Mouse (Mus musculus): ENCODE measurements at regions not wholly inside any gene's neighbourhood (a gene's known extent, or its start where the extent isn't known, plus 50 kb on each side); places are given as distances from the start of the nearest gene placed in this dataset.

DNA sequence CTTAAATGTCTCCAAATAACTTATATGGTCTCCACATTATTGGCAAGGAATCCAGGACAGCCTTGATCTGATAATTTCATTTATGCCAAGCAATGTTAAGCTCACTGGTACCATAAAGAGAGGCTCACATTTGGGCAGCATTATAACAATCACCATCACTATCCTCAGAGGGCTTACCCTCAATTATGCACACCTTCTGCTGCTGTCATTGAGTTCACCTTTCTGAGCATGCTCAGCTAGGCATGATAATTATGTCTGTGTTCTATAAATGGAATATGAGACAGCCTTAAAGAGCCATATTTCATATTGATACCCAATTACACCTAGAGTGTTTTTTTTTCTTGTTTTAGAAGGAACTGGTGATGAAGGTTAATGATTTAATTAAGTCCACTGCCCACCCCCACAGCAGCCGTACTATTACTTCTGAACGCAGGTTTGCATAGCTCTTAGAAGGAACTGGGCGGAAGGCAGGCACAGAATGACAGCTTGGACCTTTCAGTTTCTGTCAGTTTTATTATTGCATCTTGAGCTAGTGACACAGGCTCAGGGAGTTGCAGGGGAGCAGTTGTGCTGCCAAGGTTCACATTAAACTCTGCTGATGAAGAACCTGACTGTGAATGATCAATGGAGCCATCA is 424.0 kb upstream of the Sphkap start:
- DNase-seq, result no peak

DNA sequence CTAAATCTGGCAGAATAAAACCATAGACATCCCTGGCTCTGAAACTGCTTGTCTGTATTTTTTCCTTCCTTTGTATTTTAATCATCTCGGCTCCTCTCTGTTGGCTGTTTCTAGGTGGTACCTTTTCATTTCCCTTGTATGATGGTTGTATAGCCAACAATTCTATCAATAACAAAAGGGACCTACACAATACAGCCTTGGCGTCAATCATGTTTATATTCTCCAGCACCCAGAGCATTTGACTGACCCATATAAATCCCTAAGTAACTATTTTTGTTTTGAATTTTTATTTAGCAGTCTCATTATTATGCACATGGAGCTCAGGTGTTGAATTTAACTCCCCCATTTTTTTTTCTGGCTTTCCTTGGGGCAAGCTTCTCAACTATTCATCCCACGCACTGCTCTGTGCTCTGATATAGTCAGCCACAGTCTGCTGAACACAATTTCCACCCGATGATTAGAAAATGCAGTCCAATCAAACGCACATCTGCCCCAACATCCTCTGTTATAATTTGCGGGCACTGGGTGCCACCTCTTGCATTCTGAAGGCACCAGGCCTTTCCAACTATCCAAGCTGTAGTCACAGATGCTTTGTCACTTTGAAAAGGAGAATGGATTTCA is 422.1 kb upstream of the Sphkap start:
- DNase-seq, result no peak

DNA sequence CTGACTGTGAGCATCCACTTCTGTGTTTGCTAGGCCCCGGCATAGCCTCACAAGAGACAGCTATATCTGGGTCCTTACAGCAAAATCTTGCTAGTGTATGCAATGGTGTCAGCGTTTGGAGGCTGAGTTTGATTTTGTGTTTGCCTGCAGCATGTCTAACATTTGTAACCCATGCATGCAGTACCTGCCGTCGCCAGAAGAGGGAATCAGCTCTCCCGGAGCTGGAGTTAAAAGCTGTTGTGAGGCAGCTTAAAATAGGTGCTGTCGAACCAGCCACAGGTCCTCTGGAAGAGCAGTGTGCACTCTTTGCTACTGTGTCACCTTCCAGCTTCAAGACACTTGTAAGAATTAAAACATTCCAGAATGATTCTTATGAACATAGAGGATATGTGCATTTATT is 403.2 kb upstream of the Sphkap start:
- peak in 1 of 2 experiments; percentile 13 for DNase-seq

DNA sequence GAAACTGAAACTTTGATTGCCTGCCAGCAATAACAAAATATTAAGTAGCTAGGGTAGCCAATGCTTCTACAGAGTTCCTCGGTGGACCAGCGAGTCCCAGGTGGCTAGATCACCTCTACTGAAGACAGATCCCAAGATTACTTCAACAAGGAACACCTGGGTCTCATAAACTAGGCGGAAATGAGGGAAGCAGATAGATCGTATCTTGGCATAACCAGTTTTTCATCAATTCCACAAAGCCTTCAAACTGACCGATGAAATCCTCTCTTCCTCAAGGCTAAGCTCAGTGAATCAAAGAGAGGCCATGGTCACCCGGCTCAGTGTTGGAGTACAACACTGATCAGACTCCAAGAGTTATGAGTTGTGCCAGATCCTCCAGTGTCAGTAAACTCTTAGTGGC is 400.4 kb upstream of the Sphkap start:
- no peak for DNase-seq

DNA sequence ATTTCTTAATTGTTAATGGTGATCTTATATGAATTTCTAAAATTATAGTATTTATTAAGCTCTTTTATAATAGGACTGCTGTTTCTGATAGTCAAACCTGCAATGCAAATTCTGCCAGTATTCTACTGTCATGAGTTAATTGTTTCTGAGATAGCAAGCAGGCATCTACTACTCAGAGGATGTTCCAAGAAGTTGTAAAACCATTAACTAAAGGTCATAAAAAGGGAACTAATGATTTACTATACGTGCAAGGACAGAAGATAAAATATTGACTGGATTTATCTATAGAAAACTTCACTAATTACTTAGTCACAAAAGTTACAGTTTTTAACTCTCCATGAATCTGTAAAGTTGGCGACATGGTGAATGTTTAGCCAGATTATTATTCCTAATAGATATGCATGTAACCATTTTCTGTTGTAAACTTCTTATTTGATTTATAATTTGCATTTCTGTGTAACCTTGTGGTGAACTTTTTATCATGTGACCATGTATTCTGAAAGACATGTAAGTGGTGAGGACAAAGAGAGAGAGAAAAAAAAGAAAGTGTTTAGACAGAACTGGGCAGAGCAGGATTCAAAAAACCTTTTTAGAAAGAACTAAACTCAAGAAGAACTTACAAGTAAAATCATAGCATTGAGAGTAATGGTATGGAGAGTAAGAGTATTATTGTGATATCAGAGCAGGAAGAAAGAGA is 395.5 kb upstream of the Sphkap start:
- no peak for DNase-seq

DNA sequence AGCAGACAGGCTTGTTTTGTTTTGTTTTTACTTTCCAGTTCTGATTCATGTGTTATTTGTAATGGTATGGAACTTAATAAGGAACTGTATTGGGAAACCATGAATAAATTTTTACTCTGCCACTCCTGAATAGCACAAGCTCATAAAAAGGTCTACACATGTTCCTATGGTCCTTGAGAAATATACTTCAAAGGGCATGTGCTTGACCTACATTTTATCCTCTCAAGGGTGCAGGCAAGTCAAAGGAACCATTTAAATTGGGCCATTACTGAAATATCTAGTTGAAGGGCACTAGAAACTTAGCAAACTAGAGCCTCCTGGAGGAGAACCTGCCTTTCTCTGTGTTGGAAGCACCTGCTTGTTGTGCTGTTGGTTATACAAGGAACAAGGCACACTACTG is 393.8 kb upstream of the Sphkap start:
- no peak for DNase-seq

DNA sequence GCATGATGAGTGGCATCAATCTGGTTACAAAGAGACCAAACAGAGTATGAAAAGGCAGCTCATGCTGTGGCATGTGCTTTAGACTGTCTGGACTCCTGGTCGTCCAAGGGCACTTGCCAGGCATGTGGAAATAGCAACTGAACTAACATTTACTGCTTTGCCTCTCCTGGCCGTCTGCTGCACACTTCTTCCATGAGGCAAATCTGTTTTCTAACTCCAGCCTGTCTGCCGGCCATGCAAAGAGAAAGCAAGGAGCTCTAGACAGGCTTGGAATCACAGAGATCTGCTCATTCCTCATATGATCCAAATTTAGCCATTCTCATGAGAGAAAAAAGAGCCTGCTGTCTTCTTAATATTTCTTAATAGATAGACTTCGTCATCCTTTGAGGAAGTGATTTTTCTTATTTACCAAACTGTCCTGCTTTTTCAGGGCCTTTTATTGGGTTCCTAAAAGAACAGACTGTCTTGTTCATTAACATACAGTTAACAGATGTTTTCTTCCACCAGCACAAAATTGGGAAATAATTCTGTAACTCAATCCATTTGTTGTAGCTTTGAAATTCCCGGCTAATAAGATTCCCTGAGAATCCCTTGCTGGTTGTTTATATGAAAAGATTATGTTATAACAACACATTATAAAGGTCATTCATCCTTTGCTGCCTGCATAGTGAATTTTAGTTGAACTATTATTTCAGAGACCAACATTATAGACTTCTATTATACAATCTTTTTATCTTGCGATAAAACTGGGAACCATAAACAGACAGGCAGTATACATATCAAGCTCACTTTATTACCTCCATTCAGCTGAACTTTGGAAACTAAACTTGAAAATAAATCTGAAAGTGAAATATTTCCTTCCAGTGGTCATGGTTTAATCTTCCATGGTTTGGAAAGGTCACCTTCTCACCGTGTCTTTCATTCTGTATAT is 389.2 kb upstream of the Sphkap start:
- no peak for DNase-seq

DNA sequence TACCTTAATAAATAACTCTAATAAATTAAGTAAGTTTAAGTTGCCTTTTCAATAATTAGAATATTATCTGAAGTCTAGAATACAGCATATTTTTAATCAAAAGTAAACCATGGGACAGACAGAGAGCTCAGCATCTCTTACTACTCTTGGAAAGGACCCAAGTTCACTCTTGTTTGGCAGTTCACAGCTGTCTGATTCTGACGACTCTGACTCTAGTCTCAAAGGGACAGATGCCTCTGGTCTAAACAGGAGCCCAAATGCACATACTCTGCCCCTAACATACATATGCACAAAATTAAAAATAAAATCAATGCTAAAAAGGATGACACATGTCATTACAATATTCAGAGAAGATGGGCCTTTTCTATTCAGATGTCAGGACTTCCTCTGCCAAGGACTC is 369.2 kb upstream of the Sphkap start:
- DNase-seq, result no peak

DNA sequence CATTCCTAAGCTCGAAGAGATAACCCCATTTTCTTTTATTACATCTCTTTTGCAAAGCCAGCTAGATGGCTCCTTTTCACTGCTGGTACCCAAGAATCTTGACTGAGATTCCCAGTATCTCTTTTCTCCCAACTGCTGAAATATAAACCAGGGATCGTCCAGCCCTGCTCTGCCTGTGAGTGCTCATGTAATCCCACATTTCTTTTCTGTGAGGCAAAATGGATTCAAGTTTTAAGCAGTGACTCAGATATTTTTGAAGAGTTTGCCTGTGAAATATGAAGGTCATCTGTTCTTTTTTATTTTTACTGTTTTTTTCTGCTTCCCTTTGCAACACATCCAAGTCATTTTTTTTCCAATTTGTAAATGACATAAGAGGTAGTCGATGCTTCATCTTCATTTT is 363.2 kb upstream of the Sphkap start:
- no peak for DNase-seq

DNA sequence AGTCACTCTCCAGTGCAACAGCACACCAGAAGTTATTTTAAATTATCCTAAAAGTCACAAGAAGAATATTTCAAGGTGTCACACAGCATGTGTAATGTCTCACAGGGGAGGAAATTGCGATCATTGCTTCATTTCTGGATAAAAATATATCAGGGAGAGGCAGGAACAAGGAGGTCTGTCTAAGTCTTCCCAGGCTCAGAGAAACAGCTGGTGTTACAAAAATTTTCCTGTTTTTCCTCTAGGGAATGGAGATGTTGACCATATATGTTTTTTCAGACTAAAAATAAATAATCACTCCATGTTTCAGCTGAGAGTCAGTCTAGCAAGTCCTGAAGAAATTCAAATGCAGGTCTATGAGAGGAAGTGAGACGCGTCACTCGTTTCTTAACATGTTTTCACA is 353.5 kb upstream of the Sphkap start:
- no peak for DNase-seq

DNA sequence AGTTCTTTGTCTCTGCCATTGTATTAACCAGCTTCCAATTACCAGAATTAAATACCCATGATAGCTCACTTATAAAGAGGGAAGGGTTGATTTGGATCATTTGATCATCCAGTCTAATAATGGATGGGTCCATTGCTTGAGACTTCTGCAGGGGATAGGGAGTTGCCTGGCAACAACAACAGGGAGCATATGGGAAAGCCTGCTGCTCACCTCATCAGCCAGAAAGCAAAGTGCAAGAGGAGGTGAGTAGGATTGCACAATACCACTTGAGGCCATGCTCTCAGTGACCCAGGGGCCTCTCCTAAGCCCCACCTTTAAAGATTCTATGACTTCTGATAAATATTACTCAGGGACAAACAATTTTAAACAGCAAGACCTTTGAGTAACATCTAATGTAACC is 348.9 kb upstream of the Sphkap start:
- no peak for DNase-seq

DNA sequence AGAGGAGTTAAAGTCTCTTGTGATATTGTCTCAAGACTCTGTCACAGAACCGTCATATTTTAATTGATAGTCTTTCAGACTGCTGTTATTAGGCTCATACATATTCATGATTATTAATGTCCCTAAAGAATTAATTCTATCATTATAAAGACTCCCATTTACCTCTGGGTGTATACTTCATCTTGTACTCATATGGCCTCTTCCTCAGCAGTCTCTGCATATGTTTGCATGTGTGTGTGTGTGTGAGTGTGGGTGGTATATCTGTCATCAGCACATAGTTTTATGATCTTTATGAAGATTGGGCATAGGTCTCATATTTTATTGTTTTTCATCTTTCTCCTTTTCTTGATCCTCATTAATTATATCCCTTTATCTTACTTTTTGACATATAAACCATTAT is 347.3 kb upstream of the Sphkap start:
- no peak for DNase-seq

DNA sequence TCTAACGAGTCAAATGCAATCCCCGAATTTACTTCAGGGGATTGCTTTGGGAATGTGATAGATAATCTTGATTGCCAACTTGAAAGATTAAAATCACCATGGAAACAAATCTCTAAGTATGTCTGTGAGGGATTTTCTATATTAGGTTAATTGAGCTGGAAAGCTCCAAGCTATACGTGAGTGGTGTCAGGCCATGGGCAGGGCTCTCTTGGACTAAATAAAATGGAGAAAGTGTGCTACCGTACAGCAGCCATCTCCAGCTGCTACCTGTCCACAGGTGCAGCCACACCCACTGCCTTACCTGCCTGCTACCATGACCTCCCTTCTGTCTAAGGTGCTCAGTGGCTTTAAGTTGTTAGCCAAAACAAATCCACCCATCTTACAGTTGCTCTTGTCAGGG is 345.0 kb upstream of the Sphkap start:
- no peak for DNase-seq

DNA sequence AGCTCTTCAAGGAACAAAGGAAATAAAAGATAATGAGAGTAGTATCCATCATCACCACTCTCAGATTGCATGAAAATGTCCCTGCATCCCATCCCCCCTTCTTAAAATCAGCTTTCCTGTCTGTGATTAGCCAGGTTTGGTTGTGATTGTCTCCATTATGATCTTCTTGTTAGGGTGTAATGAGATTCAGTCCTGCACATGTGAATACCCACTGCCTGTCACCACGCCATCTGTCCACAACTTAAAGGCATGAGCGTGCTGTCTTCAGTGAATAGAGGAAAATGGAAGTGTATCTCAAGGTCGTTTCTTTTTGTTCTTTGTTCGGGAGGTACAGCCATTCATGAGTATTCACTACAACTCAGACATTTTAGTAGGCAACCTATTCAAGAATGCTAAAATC is 341.0 kb upstream of the Sphkap start:
- no peak for DNase-seq

DNA sequence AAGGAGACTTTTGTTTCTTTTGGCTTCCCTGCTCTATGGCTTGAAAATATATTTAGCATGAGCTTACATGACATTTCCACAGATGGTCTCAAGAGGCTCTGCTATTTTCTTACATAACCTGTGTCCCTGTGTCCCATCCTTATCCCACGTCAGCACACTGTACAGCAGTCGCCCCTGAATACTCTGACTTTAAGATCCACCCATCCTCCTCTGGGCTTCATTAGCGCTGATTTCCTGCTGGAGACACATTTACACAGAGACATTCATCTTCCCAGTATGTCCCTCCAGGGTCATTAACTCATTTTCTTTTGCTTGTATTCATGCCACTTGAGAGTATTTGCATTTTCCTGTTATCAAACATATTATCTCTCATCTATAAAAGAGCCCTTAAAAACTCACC is 340.1 kb upstream of the Sphkap start:
- DNase-seq, result no peak

DNA sequence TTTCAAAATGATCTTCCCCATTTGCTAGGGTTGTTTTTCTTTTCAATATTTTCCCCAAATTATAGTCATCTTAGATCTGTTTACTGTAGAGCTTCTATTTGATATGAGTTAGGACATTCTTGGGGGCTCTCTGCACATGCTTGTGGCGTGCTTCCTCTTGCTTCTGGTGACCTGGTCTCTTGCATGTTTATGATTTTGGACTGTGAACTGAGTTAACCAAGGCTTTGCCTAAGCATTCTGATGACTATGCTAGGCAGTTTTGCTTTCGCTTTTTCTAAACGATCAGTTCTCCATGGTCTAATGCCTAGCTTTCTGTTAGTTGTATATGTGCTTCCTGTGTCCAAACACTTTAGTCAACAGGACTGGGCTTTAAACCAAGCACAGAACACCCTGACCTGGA is 339.4 kb upstream of the Sphkap start:
- DNase-seq, result no peak

DNA sequence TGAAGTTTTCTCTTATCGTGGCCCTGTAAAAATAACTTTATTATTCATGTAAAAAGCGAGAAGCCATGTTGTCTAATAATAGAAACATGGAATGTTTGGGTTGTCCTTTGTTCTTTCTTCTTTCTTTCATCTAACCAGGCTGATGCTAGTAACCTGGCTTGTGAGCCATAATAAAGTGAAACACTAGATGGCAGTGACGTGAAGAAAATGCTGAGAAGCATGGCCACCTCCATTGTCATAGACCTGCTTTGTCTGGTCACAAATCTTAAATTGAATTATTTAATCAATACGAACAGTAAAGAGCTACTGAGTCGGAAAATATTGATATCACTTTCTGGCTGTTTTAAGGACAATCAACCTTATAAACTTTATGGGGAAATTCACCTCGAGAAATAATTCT is 338.0 kb upstream of the Sphkap start:
- peak in 1 of 2 experiments; percentile 40 for DNase-seq

DNA sequence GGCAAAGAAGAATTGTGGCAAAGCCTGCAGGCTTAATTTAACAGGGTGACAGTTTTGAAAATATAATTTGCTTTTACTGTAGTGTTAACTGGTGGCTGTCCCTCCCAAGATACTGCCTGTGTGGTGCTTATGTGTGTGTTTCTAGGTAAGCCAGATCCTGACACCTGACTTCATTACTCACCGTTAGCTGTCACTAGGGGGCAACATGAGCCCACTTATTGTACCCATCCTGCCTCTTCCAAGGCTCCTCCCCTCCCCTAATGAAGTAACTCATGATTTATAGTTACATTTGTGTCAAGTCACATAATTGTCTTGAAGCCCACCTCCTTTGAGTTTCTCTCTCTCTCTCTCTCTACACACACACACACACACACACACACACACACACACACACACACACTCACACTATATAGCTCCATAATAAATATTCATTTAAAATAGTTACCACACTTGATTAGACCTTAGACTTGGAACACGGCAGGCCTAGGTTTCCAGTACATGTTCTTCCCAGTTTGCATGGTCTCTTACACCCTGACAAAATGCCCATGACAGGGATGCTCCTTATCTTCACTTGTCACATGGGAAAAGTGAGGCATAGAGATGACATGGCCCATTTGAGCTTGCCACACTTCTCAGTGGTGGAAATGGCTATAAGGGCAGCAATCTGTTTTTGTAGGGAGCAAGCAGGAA is 328.6 kb upstream of the Sphkap start:
- DNase-seq, result peak in 1 of 2 experiments; percentile 2

DNA sequence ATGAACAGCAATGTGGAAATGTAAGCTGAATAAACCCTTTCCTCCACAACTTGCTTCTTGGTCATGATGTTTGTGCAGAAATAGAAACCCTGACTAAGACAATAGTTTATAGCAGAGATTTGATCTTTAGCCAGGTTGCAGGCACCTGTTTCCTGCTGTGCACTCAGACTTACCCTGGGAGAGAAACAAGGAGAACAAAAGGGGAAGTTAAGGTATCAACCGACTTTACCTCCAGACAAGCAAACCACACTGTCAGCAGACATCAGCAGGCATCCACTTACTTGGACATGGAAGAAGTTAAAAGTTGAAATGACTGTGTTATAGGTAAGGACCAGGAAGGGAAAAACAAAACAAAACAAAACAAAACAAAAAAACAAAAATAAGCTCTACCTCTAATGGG is 323.7 kb upstream of the Sphkap start:
- no peak for DNase-seq

DNA sequence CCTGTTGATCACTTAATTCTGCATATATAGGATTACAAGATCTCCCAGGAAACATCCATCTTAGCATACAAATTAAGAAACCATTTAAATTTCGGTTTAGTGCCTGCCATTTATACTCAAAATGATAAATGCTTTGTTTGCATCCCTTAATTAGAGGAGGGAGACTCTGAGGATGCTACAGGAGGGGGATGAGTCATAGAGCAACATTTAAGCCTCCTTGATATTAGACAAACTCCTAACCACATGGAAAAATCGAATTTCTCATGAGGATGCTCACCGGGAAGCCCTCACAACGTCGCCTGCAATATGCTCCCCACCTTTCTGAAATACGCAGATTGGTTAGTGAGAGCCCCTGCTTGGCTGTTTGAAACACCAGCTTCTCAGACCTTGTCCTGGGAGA is 320.8 kb upstream of the Sphkap start:
- DNase-seq, result no peak

DNA sequence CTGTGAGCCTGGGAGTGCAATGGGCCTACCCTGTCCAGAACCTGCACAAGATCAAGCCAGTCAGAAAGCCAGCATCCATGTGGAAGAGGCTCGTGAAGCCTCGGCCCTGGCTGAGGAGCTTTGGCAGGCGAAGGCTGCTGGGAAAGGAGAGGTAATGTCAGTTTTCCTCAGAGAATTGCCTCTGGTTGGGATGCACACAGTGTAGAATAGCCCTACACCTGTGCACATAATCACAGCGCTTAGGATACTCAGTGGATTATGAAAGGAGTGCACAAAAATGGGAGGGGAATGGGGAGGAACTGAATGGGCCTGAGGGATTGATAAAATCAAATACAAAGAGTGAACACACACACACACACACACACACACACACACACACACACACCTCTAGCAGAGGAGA is 319.9 kb upstream of the Sphkap start:
- no peak for DNase-seq

DNA sequence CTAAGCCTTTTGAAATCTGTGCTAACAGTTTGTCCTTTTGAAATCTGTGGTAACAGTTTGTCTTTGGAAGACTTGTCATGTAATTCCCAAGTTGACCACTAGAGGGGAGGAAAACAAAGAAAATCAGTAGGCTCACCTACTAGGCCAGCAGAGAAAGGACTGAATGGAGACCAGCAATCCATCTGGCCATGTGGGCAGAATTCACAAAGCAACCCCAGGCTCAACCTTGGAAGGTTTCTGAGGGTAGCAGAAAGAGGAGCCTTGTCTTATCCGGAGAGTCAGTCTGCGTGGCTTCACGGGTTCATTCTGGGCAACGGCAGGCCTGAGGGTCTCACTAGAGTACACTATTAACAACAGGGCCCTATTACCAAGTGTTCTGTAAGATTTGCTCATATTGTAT is 319.2 kb upstream of the Sphkap start:
- DNase-seq, result peak in 1 of 2 experiments; percentile 5

DNA sequence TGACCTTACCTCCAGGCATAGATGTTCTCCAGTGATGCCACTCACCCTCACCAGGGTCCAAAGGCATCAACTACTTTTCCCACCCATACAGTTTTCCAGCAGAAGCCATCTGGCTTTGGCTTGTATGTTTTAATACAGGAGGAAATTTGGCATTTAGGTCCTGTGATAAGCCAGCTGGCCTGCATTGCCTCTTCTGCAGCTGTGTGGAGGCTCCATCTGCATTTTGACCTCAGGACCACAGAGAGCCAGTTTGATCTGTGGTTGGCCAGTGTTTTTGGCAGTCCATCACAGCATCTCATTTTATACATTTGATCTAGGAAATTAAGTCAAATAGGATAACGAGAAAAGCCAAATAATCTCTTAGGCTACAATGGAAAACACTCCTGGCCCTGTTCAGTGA is 315.1 kb upstream of the Sphkap start:
- no peak for DNase-seq
